Mouse (Mus musculus): Measurements from ENCODE around the gene Mvd. TPM values are rescaled to one million over a fixed set of nuclear protein-coding genes. Genes with fewer than 3 reads are reported as not detected.

The Mvd gene
- polyA plus RNA-seq, 1 experiment from 2014 or later = 24.3 TPM

DNA sequence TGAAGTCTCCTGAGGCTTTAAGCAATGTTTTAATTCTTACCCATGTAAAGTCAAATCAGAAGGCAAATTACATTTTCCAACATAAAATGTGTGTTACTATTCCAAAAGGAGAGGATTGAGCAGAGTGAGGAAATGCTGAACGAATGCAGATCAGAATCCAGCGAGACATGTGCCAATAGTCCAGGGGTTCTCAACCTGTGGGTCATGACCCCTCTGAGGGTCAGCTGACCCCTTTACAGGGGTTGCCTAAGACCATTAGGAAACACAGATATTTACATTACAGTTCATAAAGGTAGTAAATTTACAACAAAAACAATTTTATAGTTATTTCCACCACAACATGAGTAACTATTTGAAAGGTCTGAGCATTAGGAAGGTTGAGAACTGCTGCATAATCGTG, 52.5 kb downstream of the Mvd start:
- ATAC-seq (ENCODE audit: insufficient read depth) = no peak
- Histone ChIP-seq H3K9ac (no peak overlapping the region), H3K36me3 (replicated peaks) (peaks cover 96% of the 10 kb centered on the region), H3K9me3 (replicated peaks) (0 out of 2 replicates have a peak, but pooled peaks cover 3% of the 10 kb centered on the region), H3K27me3 (no peaks in the 10 kb centered on the region), H3K4me3 (replicated peaks) (no peak overlapping the region), H3K4me1 (replicated peaks) (peaks cover 4% of the 10 kb centered on the region; the same call in 1 of the 2 replicates), H3K27ac (replicated peaks) (no peak overlapping the region), H3K4me2 (no peak overlapping the region)
- 70% methylated on average over 3 of the region's 3 CpGs for whole genome bisulfite sequencing (ENCODE audit: insufficient replicate concordance)

DNA sequence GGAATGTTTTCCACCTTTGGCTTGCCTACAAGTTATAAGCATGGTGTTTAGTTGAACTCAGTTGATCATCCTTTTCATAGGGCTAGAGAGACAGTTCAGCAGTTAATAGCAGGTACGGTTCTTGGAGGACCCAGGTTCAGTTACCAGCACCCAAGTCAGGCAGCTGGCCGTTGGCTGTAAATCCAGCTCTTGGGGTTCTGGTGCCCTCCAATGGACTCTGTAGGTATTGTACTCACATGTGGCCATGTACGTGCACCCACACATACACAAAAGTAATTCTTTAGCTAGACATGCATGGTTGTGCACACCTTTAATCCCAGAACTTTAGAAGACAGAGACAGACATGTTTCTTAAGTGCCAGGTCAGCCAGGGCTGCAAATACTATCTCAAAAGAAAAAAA, 53.9 kb downstream of the Mvd start:
- WGBS (ENCODE audit: insufficient replicate concordance) = 90% methylated on average over 3 of the region's 3 CpGs
- Histone ChIP-seq H3K36me3 (replicated peaks) (peaks cover 96% of the 10 kb centered on the region), H3K4me3 (replicated peaks) (no peak overlapping the region)

More for the DNA sequence above, 53.9 kb downstream of the Mvd start:
- Histone ChIP-seq H3K4me2 (no peak overlapping the region), H3K27ac (replicated peaks) (no peak overlapping the region), H3K9ac (no peak overlapping the region), H3K9me3 (replicated peaks) (0 out of 2 replicates have a peak, but pooled peaks cover 3% of the 10 kb centered on the region), H3K27me3 (no peaks in the 10 kb centered on the region), H3K4me1 (replicated peaks) (peaks cover 8% of the 10 kb centered on the region; the same call in 1 of the 2 replicates)
- no peak for ATAC-seq (ENCODE audit: insufficient read depth)

Small RNAs within 50 kb of the gene (microRNA-seq; reads per million reads assigned to microRNA genes)
- gene Gm24366 = not detected

Other genes with a start within 250 kb of the Mvd start
- 12.0 and 14.9 TPM in 2 replicates for gene Zfpm1, start 161.3 kb downstream of the Mvd start, polyA plus RNA-seq (2015; fragmentation: Nextera tagmentation; extraction: Ambion mirVana)
- not detected in 2 replicates for gene Trhr2, start 82.7 kb downstream of the Mvd start, polyA plus RNA-seq (2015; fragmentation: Nextera tagmentation; extraction: Ambion mirVana)
- 23.1 and 25.6 TPM in 2 replicates for gene Zc3h18, start 66.8 kb downstream of the Mvd start, polyA plus RNA-seq (2015; fragmentation: Nextera tagmentation; extraction: Ambion mirVana)
- gene Il17c, start 21.4 kb downstream of the Mvd start, polyA plus RNA-seq (2015; fragmentation: Nextera tagmentation; extraction: Ambion mirVana) = not detected in 2 replicates
- gene Cyba, start 10.5 kb downstream of the Mvd start, polyA plus RNA-seq (2015; fragmentation: Nextera tagmentation; extraction: Ambion mirVana) = 196 TPM in 2 replicates
- gene Snai3, start 17.3 kb upstream of the Mvd start, polyA plus RNA-seq (2015; fragmentation: Nextera tagmentation; extraction: Ambion mirVana) = 0.38 and 0.64 TPM in 2 replicates
- 11.5 and 15.1 TPM in 2 replicates for gene Rnf166, start 32.6 kb upstream of the Mvd start, polyA plus RNA-seq (2015; fragmentation: Nextera tagmentation; extraction: Ambion mirVana)
- 12.4 and 13.1 TPM in 2 replicates for gene Ctu2, start 32.7 kb upstream of the Mvd start, polyA plus RNA-seq (2015; fragmentation: Nextera tagmentation; extraction: Ambion mirVana)
- 12.4 and 17.4 TPM in 2 replicates for gene Piezo1, start 107.9 kb upstream of the Mvd start, polyA plus RNA-seq (2015; fragmentation: Nextera tagmentation; extraction: Ambion mirVana)
- 45.9 and 46.0 TPM in 2 replicates for gene Cdt1, start 124.6 kb upstream of the Mvd start, polyA plus RNA-seq (2015; fragmentation: Nextera tagmentation; extraction: Ambion mirVana)
- 187 and 214 TPM in 2 replicates for gene Aprt, start 133.5 kb upstream of the Mvd start, polyA plus RNA-seq (2015; fragmentation: Nextera tagmentation; extraction: Ambion mirVana)
- 8.2 and 8.8 TPM in 2 replicates for gene Galns, start 168.0 kb upstream of the Mvd start, polyA plus RNA-seq (2015; fragmentation: Nextera tagmentation; extraction: Ambion mirVana)
- 24.2 and 33.1 TPM in 2 replicates for gene Trappc2l, start 168.2 kb upstream of the Mvd start, polyA plus RNA-seq (2015; fragmentation: Nextera tagmentation; extraction: Ambion mirVana)
- gene Pabpn1l, start 179.3 kb upstream of the Mvd start, polyA plus RNA-seq (2015; fragmentation: Nextera tagmentation; extraction: Ambion mirVana) = not detected in 2 replicates